Mouse (Mus musculus): ENCODE measurements around the gene Tcf7l1.

- TF ChIP-seq CTCF (IDR thresholded peaks at IDR 0.05; ENCODE audit: control insufficient read depth, insufficient read depth, low read length) (no peak), POLR2A (IDR thresholded peaks at IDR 0.05; ENCODE audit: borderline replicate concordance, control insufficient read depth, low read depth, low read length) (no peak)
These were observed 96.6 kb downstream of the Tcf7l1 start for GRCm38 (mm10) chr6:72692469-72692868.

All from bone marrow, adult 2 months (tissue).